In genomic region chr2:48636108-48636507, GRCm38 (mm10) we compare ENCODE assay signal across 22 mouse cellular contexts.
DNase-seq lines count a peak whose midpoint lies in the region; ATAC-seq and TF ChIP-seq lines count a peak whose summit lies in the region.
"Had no signal": no experiment of that assay in that cellular context is flagged by ENCODE, and none has a peak within 500 bp of the region (broad histone marks: within the 10 kb centered on the region; RNA-seq: fewer than 3 reads in every experiment).

No protein-coding gene starts in this region.

- no peaks in the 10 kb centered on the region for H3K4me1 ChIP-seq in intestine, embryonic 15.5 days (replicated peaks)
- no peaks in the 10 kb centered on the region for H3K4me1 ChIP-seq in intestine, postnatal 0 days (replicated peaks; ENCODE audit: control insufficient read depth, insufficient read depth, low read length)
- H3K4me1 ChIP-seq: embryonic facial prominence, embryonic 13.5 days; embryonic facial prominence, embryonic 15.5 days had no signal

- no peak overlapping the region for H3K9ac ChIP-seq in intestine, embryonic 15.5 days
- no peak overlapping the region for H3K9ac ChIP-seq in intestine, postnatal 0 days (ENCODE audit: low read depth, low read length)
- H3K9ac ChIP-seq: embryonic facial prominence, embryonic 13.5 days; embryonic facial prominence, embryonic 15.5 days; forebrain, embryonic 12.5 days had no signal

- no peak overlapping the region for H3K4me3 ChIP-seq in intestine, embryonic 15.5 days (replicated peaks)
- H3K4me3 ChIP-seq in intestine, postnatal 0 days (ENCODE audit: low read depth, low read length): no peak overlapping the region
- H3K4me3 ChIP-seq: embryonic facial prominence, embryonic 13.5 days; embryonic facial prominence, embryonic 15.5 days; erythroblast, embryonic 14.5 days; forebrain, embryonic 10.5 days; forebrain, embryonic 12.5 days had no signal

- no peaks in the 10 kb centered on the region for H3K36me3 ChIP-seq in intestine, embryonic 15.5 days
- H3K36me3 ChIP-seq in intestine, postnatal 0 days (ENCODE audit: control insufficient read depth, insufficient read depth): no peaks in the 10 kb centered on the region
- H3K36me3 ChIP-seq: embryonic facial prominence, embryonic 13.5 days; embryonic facial prominence, embryonic 15.5 days; forebrain, embryonic 10.5 days; forebrain, embryonic 12.5 days had no signal

- 54% methylated on average over 2 of the region's 2 CpGs for WGBS in intestine, embryonic 15.5 days
- WGBS in intestine, postnatal 0 days: 35% methylated on average over 2 of the region's 2 CpGs

- intact Hi-C loops in left cerebral cortex, postnatal 25 days (cut with DNase I): no loop called here

- no peaks in the 10 kb centered on the region for H3K9me3 ChIP-seq in intestine, embryonic 15.5 days
- H3K9me3 ChIP-seq in intestine, postnatal 0 days (ENCODE audit: control insufficient read depth): no peaks in the 10 kb centered on the region
- H3K9me3 ChIP-seq: embryonic facial prominence, embryonic 13.5 days; embryonic facial prominence, embryonic 15.5 days; forebrain, embryonic 10.5 days; forebrain, embryonic 12.5 days had no signal

- no peak overlapping the region for H3K4me2 ChIP-seq in intestine, embryonic 15.5 days (replicated peaks)
- H3K4me2 ChIP-seq in intestine, postnatal 0 days (replicated peaks; ENCODE audit: low read depth): no peak overlapping the region
- H3K4me2 ChIP-seq: embryonic facial prominence, embryonic 13.5 days; embryonic facial prominence, embryonic 15.5 days; forebrain, embryonic 12.5 days had no signal

- no peak for TF ChIP-seq CTCF in intestine, postnatal 0 days (IDR thresholded peaks at IDR 0.05; ENCODE audit: low read depth)

- peak; percentile 90 for ATAC-seq in intestine, embryonic 15.5 days
- ATAC-seq in intestine, postnatal 0 days: no peak
- no peak for ATAC-seq in monocyte, adult 5-6 weeks (replicated peaks; ENCODE audit: insufficient number of reproducible peaks, low FRiP score, low TSS enrichment, poor library complexity, severe bottlenecking)
- ATAC-seq: forebrain, embryonic 14.5 days; forebrain, embryonic 16.5 days had no signal

- no peak overlapping the region for H3K27ac ChIP-seq in intestine, embryonic 15.5 days
- no peak overlapping the region for H3K27ac ChIP-seq in intestine, postnatal 0 days (ENCODE audit: low read depth, low read length)
- H3K27ac ChIP-seq: embryonic facial prominence, embryonic 13.5 days; embryonic facial prominence, embryonic 15.5 days; forebrain, embryonic 10.5 days; forebrain, embryonic 12.5 days had no signal

- DNase-seq in 416B (ENCODE audit: low read depth): peak; percentile 38
- no peak for DNase-seq in left cerebral cortex, postnatal 25 days (ENCODE audit: low spot score in 2 of 2)
- DNase-seq: adrenal gland, adult 2 months; adrenal gland, postnatal 10 days; adrenal gland, postnatal 25 days; cerebellum, adult 11 months; cerebellum, adult 18-20 months; cerebellum, adult 8-10 months; cerebellum, adult 9-11 months; cerebellum, postnatal 14 days; cerebellum, postnatal 36 days; embryo, embryonic 11 days had no signal

- no peaks in the 10 kb centered on the region for H3K27me3 ChIP-seq in intestine, embryonic 15.5 days (replicated peaks)
- no peaks in the 10 kb centered on the region for H3K27me3 ChIP-seq in intestine, postnatal 0 days (replicated peaks; ENCODE audit: control insufficient read depth, insufficient read depth, low read length)
- H3K27me3 ChIP-seq: embryonic facial prominence, embryonic 13.5 days; embryonic facial prominence, embryonic 15.5 days; forebrain, embryonic 12.5 days had no signal
